Mouse (Mus musculus): ENCODE measurements around the gene Spata5.

Spata5 gene

DNA sequence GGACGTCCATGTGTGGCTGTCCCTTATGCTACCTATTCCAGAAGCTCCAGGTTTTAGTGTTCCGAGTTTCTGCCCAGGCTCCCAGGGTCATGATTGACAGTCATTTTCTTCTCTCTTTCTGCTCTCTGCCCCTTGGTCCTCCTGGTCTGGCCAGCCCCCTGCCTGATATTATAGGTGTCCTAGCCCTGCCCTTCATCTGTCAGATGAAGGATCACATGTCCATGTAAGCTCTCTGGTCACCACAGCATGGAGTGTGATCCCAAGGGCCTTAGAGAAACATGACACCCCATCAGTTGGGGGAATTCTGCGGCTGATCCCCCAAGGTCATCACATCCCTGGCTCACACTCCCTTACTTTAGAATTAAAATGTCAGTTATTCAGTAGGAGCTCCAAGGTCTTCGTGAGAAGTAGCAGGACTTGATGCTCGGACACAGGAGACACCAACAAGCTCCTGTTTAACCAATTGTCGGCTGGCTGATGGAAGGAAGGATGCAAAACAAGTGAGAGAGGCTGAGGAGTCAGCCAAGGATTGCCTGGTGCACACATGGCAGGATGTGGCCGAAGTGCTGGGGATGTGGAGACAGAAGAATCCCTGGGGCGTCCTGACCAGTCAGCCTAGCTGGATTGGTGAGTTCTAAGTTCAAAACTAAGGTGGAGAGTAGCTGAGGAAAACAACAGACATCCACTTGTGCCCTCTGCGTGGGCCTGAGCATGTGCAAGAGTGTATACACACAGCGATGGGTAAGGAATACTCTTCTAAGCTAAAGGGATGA lies 195.4 kb downstream of the Spata5 start:
- DNase-seq (ENCODE audit: low spot score in 2 of 2): no peak

DNA sequence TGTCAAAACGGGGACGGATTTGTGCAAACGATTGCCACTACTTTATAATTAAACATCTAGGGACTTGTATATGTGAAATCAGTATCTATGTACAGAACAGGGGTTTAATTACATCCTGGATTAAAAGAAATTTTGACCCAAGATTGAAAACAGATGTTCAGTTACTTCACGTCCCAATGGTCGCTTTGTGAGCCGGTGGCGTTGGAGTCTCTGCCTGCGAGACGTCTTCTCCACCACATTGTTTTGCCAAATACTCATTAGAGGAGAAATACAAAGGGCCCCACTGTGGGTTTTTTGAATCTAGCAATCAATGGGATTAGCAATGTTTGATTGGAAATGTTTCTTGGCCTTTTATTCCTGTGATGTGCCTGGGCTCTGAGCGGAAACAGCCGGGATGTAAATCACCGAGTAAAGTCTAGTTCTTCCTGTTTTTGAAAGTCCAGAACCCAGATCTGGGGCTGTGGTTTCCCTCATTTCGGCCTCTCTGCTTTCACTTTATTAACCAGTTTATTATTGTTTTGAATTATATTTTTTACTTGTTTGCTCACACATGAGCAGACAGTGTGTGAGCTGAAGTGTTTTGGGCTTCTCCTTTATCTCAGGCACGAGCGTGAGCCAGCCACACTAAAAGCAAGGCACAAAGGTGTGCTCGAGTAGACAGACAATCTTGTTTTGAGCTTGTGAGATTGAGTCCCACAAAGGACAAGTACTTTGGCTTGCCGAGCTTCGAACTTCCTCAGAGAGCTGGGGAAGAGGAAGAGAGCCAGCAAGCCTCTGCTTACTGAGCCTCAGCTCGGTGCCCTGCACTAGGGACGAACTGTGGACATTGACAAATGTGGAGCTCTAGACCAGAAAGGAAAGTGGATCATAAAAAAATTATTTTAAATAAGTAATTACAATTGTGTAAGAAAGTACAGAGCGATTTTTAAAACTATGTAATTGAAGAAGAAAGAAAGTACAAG lies 197.2 kb downstream of the Spata5 start:
- no peak for DNase-seq (ENCODE audit: low spot score in 2 of 2)

Measured in spleen, postnatal 14 days (tissue).